Mouse (Mus musculus) ES-E14 (cell line): Measurements from ENCODE around the gene Tmem184b.

Source experiments
- CHD2 ChIP-seq: IDR thresholded peaks from 2 replicates; pipeline ENCODE4 v1.6.1; 2014; ENCODE audit warnings: mild to moderate bottlenecking, low read depth, low read length, inconsistent platforms
- HCFC1 ChIP-seq: IDR thresholded peaks from 2 replicates; pipeline ENCODE4 v1.6.1; 2012; ENCODE audit warnings: low read length, inconsistent platforms, borderline replicate concordance; ENCODE audit not compliant: insufficient read depth
- MAFK ChIP-seq: IDR thresholded peaks from 2 replicates; pipeline ENCODE4 v1.6.1; 2014; ENCODE audit warnings: mild to moderate bottlenecking, low read depth, low read length, inconsistent platforms; ENCODE audit not compliant: insufficient read depth
- ZC3H11A ChIP-seq: IDR thresholded peaks from 2 replicates; pipeline ENCODE4 v1.6.1; 2012; ENCODE audit warnings: low read depth, mild to moderate bottlenecking, inconsistent platforms, low read length, borderline replicate concordance
- ZNF384 ChIP-seq: IDR thresholded peaks from 2 replicates; pipeline ENCODE4 v1.6.1; 2012; ENCODE audit warnings: low read depth, low read length, inconsistent platforms

GRCm38 (mm10) chr15:79364120-79364519, 39.2 kb downstream of the Tmem184b start:
- no peak for TF ChIP-seq MAFK
- no peak for TF ChIP-seq ZNF384
- no peak for TF ChIP-seq CHD2
- no peak for TF ChIP-seq ZC3H11A
- no peak for TF ChIP-seq HCFC1
